Mouse (Mus musculus) heart, adult 2 months (tissue): ENCODE measurements around the gene Arhgef38. TPM values are rescaled to one million over a fixed set of nuclear protein-coding genes. Genes with fewer than 3 reads are reported as not detected.
A peak's percentile ranks its signal among the peaks of the same experiment; 100 is the strongest.

Source experiments
- DNase-seq, 2 experiments: peaks; one replicate each; pipeline ENCODE4 v3.0.0; 2021
- H3K27ac ChIP-seq: fragments of 200-600 bp; 2 replicates; pipeline ENCODE4 v1.8.1; 2022
- H3K27me3 ChIP-seq: fragments of 200-500 bp; 2 replicates; pipeline ENCODE4 v1.6.1; 2012; ENCODE audit warnings: mild to moderate bottlenecking, low read length, inconsistent platforms, mixed read lengths; ENCODE audit not compliant: control insufficient read depth, insufficient read depth
- H3K36me3 ChIP-seq: fragments of 200-500 bp; 2 replicates; pipeline ENCODE4 v1.6.1; 2012; ENCODE audit warnings: low read length, inconsistent platforms; ENCODE audit not compliant: control insufficient read depth, insufficient read depth
- H3K4me1 ChIP-seq: fragments of 200-500 bp; 2 replicates; pipeline ENCODE4 v1.6.1; 2011; ENCODE audit warnings: low read length; ENCODE audit not compliant: control insufficient read depth, insufficient read depth
- H3K4me3 ChIP-seq: fragments of 200-600 bp; 2 replicates; pipeline ENCODE4 v1.8.1; 2022
- H3K79me2 ChIP-seq: fragments of 200-500 bp; replicated peaks from 2 replicates; pipeline ENCODE4 v1.6.1; 2012; ENCODE audit warnings: mild to moderate bottlenecking, inconsistent platforms, low read length, moderate library complexity, mixed read lengths; ENCODE audit not compliant: control insufficient read depth, insufficient read depth
- H3K9ac ChIP-seq: fragments of 200-500 bp; 2 replicates; pipeline ENCODE4 v1.6.1; 2012; ENCODE audit warnings: low read depth, mild to moderate bottlenecking, control low read depth, inconsistent platforms, low read length, mixed read lengths
- CTCF ChIP-seq: fragments of 200-600 bp; IDR thresholded peaks from 2 replicates; pipeline ENCODE4 v1.8.1; 2022; ENCODE audit warnings: antibody characterized with exemption, mild to moderate bottlenecking, moderate library complexity
- EP300 ChIP-seq: fragments of 200-500 bp; IDR thresholded peaks from 2 replicates; pipeline ENCODE4 v1.6.1; 2011; ENCODE audit warnings: low read depth, low read length, control low read depth; ENCODE audit not compliant: insufficient read depth
- POLR2A ChIP-seq: fragments of 200-500 bp; IDR thresholded peaks from 2 replicates; pipeline ENCODE4 v1.6.1; 2011; ENCODE audit warnings: mild to moderate bottlenecking, low read depth, low read length, control low read depth; ENCODE audit not compliant: insufficient read depth
- whole genome bisulfite sequencing: fragments of 180-500 bp; shearing (Covaris S2); methylation state at CpG from one replicate; pipeline ENCODE4 v1.1.7; 2018; 5-methylcytosine and 5-hydroxymethylcytosine counted together
- intact Hi-C: fragments of 180-260 bp; cut with DNase I; formaldehyde crosslinking; loops from one replicate; pipeline ENCODE4 v1.15.1; 2025
- polyA plus RNA-seq: library from polyadenylated mRNA; depleted of rRNA; stranded (reverse); fragments of >200 nt; gene quantifications from 2 replicates; pipeline ENCODE4 v1.2.3, GENCODE M21; 2012
- total RNA-seq, 2 experiments: library from RNA; stranded (reverse); gene quantifications; 2 replicates each; pipeline ENCODE4 v1.2.3; 2021

Gene Arhgef38
- total and polyA plus RNA-seq, 3 experiments: 0.02 TPM; not detected in 2

DNA sequence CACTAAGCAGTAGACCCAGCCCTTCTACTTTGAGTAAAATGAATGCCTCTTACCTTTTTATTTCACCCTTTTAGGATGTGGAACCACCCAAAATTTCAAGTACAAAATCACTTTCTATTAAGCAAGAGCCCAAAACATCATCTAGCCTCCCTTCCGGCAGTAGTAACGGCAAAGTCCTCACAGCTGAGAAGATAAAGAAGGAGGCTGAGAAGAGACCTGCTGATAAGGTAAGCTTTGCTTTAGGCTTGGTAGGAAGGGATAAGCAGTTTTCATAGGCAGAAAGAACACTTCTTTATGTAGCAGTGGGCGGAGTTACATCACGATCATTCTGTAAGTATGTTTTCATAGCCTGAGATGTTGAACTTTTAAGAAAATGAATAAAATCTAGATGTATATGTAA is 136.4 kb downstream of the Arhgef38 start:
- Histone ChIP-seq H3K4me3 (no peak overlapping the region), H3K4me1 (no peaks in the 10 kb centered on the region), H3K79me2 (peaks cover 1% of the 10 kb centered on the region; the same call in 1 of the 2 replicates), H3K9ac (no peak overlapping the region), H3K36me3 (no peaks in the 10 kb centered on the region; the same call in 1 of the 2 replicates), H3K27ac (no peak overlapping the region), H3K27me3 (no peaks in the 10 kb centered on the region)
- WGBS: 95% methylated on average over 4 of the region's 4 CpGs
- no peak for DNase-seq
- intact Hi-C loops: no loop called here
- TF ChIP-seq EP300: no peak
- no peak for TF ChIP-seq POLR2A
- TF ChIP-seq CTCF: no peak

DNA sequence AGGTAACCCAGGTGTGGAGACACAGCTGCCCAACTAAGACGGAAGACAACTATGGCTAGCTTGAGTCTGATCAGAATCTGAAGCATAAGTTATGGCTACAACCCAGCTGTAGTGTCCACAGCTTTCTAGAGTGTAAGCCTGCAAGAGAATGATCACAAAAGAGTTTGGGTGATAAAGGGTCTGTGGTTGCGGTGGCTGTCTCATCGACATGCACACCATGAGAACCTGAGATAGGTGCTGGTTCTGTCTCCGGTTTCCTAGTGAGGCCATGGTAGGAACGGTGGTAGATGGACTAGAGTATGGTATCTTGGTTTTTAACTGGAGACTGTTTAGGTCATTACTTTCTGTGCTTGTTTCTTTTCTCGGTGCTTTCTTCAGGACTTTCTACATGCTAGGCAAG is 136.8 kb downstream of the Arhgef38 start:
- TF ChIP-seq EP300: no peak
- no peak for TF ChIP-seq POLR2A
- no peak for TF ChIP-seq CTCF

DNA sequence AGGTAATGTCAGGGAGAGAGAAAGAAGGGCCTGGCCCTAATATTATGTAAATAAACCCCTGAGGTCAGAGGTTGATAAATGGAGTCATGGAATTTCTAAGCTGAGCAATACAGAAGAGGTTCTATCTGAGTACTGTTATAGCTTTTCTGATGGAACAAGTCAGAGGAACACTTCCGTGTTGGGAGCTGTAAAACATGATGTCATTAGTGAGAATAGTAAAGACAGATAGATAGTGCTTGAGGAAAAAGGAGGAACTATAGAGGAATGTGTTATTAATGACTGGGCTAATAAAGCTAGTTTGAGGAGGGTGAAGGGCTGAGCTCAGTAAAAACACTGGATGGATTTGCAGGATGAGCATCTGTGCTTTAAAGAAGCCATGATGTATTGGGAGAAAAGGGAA is 140.4 kb downstream of the Arhgef38 start:
- WGBS: 40% methylated on average over 1 of the region's 1 CpGs
- Histone ChIP-seq H3K36me3 (peaks cover 2% of the 10 kb centered on the region), H3K9ac (no peak overlapping the region), H3K4me3 (no peak overlapping the region), H3K4me1 (no peaks in the 10 kb centered on the region; the same call in none of the 2 replicates), H3K27ac (no peak overlapping the region), H3K79me2 (peaks cover 1% of the 10 kb centered on the region; the same call in 1 of the 2 replicates), H3K27me3 (no peaks in the 10 kb centered on the region)
- TF ChIP-seq POLR2A: no peak
- no peak for TF ChIP-seq CTCF
- TF ChIP-seq EP300: no peak
- intact Hi-C loops: loop anchor here (5.0 kb wide), 2 partner anchors 347 to 412 kb away; partner anchors contain the start of genes Aimp1 and Tbck
- DNase-seq: no peak

More for the DNA sequence above, 136.8 kb downstream of the Arhgef38 start:
- Histone ChIP-seq H3K27ac (no peak overlapping the region), H3K27me3 (no peaks in the 10 kb centered on the region), H3K36me3 (no peaks in the 10 kb centered on the region; the same call in 1 of the 2 replicates), H3K4me1 (no peaks in the 10 kb centered on the region), H3K9ac (no peak overlapping the region), H3K79me2 (peaks cover 1% of the 10 kb centered on the region; the same call in 1 of the 2 replicates), H3K4me3 (no peak overlapping the region)
- intact Hi-C loops: no loop called here
- DNase-seq: no peak
- WGBS: 93% methylated on average over 6 of the region's 6 CpGs

DNA sequence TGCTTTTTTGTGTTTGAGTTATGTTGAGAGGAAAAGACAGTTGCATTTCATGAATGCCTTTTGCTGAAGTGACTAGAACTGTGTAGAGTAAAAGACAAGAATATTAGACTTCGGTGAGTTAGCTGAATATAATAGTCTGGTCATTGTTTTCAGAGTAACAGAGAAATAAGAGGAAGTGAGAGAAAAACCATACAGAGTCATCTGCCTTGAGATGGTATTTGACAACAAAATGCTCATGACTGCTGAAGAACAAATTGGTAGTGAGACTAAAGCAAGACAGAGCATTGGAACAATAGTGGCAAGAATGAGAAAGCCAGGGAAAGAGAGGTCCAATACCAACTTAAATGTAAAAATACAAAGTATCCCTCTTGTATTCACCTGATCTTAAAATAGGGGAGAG is 141.8 kb downstream of the Arhgef38 start:
- TF ChIP-seq CTCF (no peak), EP300 (no peak), POLR2A (no peak)
- peaks cover 1% of the 10 kb centered on the region; the same call in 1 of the 2 replicates for H3K79me2 ChIP-seq
- no peak overlapping the region for H3K9ac ChIP-seq
- 64% methylated on average over 1 of the region's 1 CpGs for WGBS
- H3K27me3 ChIP-seq: no peaks in the 10 kb centered on the region
- peak overlapping the region; percentile 62; the same call in 1 of the 2 replicates for H3K4me3 ChIP-seq
- no peaks in the 10 kb centered on the region; the same call in none of the 2 replicates for H3K4me1 ChIP-seq
- intact Hi-C loops: loop anchor here (2.0 to 5.0 kb wide), 3 partner anchors 218 to 411 kb away; partner anchors contain the start of genes Aimp1, Ppa2 and Tbck
- DNase-seq: no peak
- H3K27ac ChIP-seq: no peak overlapping the region
- peaks cover 2% of the 10 kb centered on the region for H3K36me3 ChIP-seq

DNA sequence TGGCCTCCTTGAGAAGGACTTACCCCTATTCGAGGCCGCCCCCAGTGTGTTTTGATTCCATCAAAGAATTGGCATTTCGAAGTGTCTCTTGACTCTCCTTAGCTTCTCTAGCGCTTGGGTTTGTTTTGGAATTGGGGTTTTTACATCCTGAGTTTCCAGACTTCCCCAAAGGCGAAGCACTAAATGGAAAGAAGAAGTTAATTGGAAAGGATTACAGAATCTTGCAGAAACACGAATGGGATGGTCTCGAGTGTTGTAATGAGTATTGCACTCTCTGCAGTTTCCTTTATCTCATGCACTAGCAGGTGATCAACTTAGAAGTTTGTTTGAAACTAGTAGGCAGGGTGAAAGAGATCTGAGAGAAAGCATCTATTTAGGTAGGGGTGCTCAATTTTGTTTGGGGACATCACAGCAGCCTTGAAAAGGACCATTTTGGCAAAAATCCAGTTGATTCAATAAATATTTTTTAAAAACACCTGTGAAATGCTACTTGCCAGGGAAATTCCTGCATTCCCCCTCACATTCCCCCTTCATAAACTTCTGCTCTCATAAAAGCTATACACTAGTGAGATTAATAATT is 142.4 kb downstream of the Arhgef38 start:
- Histone ChIP-seq H3K27ac (peak overlapping the region; percentile 95), H3K27me3 (no peaks in the 10 kb centered on the region), H3K36me3 (peaks cover 2% of the 10 kb centered on the region), H3K4me3 (peak overlapping the region; percentile 62), H3K79me2 (peaks cover 1% of the 10 kb centered on the region; the same call in 1 of the 2 replicates), H3K4me1 (no peaks in the 10 kb centered on the region; the same call in none of the 2 replicates), H3K9ac (peak overlapping the region; percentile 80)
- intact Hi-C loops: loop anchor here (2.0 to 5.0 kb wide), 3 partner anchors 218 to 410 kb away; partner anchors contain the start of genes Aimp1, Ppa2 and Tbck
- under 1% methylated on average over 7 of the region's 7 CpGs for WGBS
- TF ChIP-seq POLR2A (no peak), CTCF (no peak), EP300 (no peak)
- DNase-seq: no peak
